In the genomic region with DNA sequence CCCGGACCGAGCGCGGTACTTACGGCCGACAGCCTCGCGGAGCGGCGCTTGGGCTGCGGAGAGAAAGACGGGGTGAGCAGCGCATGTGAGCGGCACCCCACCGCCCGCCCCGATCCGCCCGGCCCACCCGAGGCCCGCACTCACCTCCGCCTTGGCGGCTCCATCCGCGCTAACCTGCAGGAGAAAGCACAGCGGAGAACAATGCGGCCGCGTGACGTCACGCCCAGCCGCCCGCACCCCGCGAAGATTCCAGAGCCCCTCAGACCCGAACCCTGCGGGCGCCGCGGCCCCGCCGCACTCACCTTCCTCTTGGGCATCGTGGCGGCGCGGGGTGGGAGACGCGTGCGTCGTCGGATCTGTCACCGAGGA, we compare ENCODE assay signal across 8 mouse cellular contexts. TPM values are rescaled to one million over a fixed set of nuclear protein-coding genes. Genes with fewer than 3 reads are reported as not detected.
DNase-seq lines count a peak whose midpoint lies in the region; ATAC-seq and TF ChIP-seq lines count a peak whose summit lies in the region.

No protein-coding gene starts in this region.

- peak overlapping the region; percentile 69 for H3K27ac ChIP-seq in liver, adult 2 months (replicated peaks; ENCODE audit: insufficient read depth, low read depth, low read length)
- peak overlapping the region; percentile 98 for H3K27ac ChIP-seq in embryonic facial prominence, embryonic 12.5 days
- H3K27ac ChIP-seq in limb, embryonic 10.5 days: peak overlapping the region; percentile 98

- H3K79me2 ChIP-seq in liver, adult 2 months (ENCODE audit: control insufficient read depth, insufficient read depth, low read length): no peaks in the 10 kb centered on the region

- H3K27me3 ChIP-seq in liver, adult 2 months (ENCODE audit: control insufficient read depth, insufficient read depth, low read length): no peaks in the 10 kb centered on the region
- H3K27me3 ChIP-seq in embryonic facial prominence, embryonic 12.5 days: no peaks in the 10 kb centered on the region
- H3K27me3 ChIP-seq in limb, embryonic 10.5 days (ENCODE audit: low read depth, poor library complexity, severe bottlenecking): no peaks in the 10 kb centered on the region

- peak; percentile 14 for DNase-seq in liver, adult 2 months (ENCODE audit: extremely low read depth, low read depth, low spot score)
- DNase-seq in liver: no peak
- no peak for DNase-seq in limb, embryonic 10.5 days (ENCODE audit: low spot score)
- DNase-seq in urinary bladder, postnatal 25 days (ENCODE audit: low spot score): no peak
- DNase-seq in layer of hippocampus, postnatal 25 days (ENCODE audit: extremely low spot score in 1 of 2, low spot score in 1 of 2): no peak
- no peak for DNase-seq in lung, postnatal 14 days

- TF ChIP-seq POLR2A in liver, adult 2 months (IDR thresholded peaks at IDR 0.05; ENCODE audit: extremely low read depth, insufficient read depth, low read length): no peak

- H3K9ac ChIP-seq in liver, adult 2 months (ENCODE audit: low read depth, low read length): peak overlapping the region; percentile 73
- H3K9ac ChIP-seq in embryonic facial prominence, embryonic 12.5 days: peak overlapping the region; percentile 97

- H3K4me1 ChIP-seq in liver, adult 2 months (ENCODE audit: control insufficient read depth, insufficient read depth, low read length): peaks cover 2% of the 10 kb centered on the region
- peaks cover 15% of the 10 kb centered on the region for H3K4me1 ChIP-seq in embryonic facial prominence, embryonic 12.5 days
- H3K4me1 ChIP-seq in limb, embryonic 10.5 days: peaks cover 21% of the 10 kb centered on the region

- peaks cover 15% of the 10 kb centered on the region for H3K36me3 ChIP-seq in liver, adult 2 months (ENCODE audit: control insufficient read depth, insufficient read depth, low read length)
- H3K36me3 ChIP-seq in embryonic facial prominence, embryonic 12.5 days: peaks cover 38% of the 10 kb centered on the region
- peaks cover 46% of the 10 kb centered on the region for H3K36me3 ChIP-seq in limb, embryonic 10.5 days

- peak overlapping the region; percentile 60 for H3K4me3 ChIP-seq in liver, adult 2 months (ENCODE audit: insufficient read depth, low read depth, low read length)
- peak overlapping the region; percentile 91 for H3K4me3 ChIP-seq in embryonic facial prominence, embryonic 12.5 days
- H3K4me3 ChIP-seq in limb, embryonic 10.5 days: peak overlapping the region; percentile 77

- H3K4me2 ChIP-seq in embryonic facial prominence, embryonic 12.5 days (replicated peaks): peak overlapping the region; percentile 85

- ATAC-seq in embryonic facial prominence, embryonic 12.5 days (ENCODE audit: insufficient number of reproducible peaks, insufficient read depth, low FRiP score, low TSS enrichment): peak; percentile 41
- ATAC-seq in neutrophil, adult 5-6 weeks (ENCODE audit: extremely low read depth, insufficient number of reproducible peaks, low FRiP score, poor library complexity, severe bottlenecking): 0 out of 2 replicates have a peak, but pooled peaks have one; percentile 2

- no peaks in the 10 kb centered on the region for H3K9me3 ChIP-seq in embryonic facial prominence, embryonic 12.5 days
- H3K9me3 ChIP-seq in limb, embryonic 10.5 days (replicated peaks): no peaks in the 10 kb centered on the region

- WGBS in liver, adult 2 months: under 1% methylated on average over 52 of the region's 52 CpGs
- under 1% methylated on average over 46 of the region's 52 CpGs for WGBS in embryonic facial prominence, embryonic 12.5 days
- under 1% methylated on average over 52 of the region's 52 CpGs for WGBS in limb, embryonic 10.5 days

- TF ChIP-seq CTCF in liver, adult 2 months (IDR thresholded peaks at IDR 0.05; ENCODE audit: low read depth, low read length): no peak

RNA-seq across cellular contexts. Expression of gene Hmgn1, which starts 0.3 kb away (rescaled TPM):
- total RNA-seq in liver, adult 2 months (2014; rRNA removed): 43.9 and 48.3 TPM in 2 replicates
- 11.4 and 15.0 TPM in 2 replicates for polyA plus RNA-seq in liver, adult 2 months (2012; rRNA removed)
- 819 and 885 TPM in 2 replicates for polyA plus RNA-seq in embryonic facial prominence, embryonic 12.5 days (2016; fragmentation: Nextera tagmentation; extraction: Ambion mirVana)
- polyA plus RNA-seq in limb, embryonic 10.5 days (2016; fragmentation: Nextera tagmentation; extraction: Ambion mirVana): 979 and 1,015 TPM in 2 replicates
- 97.1 and 160 TPM in 2 replicates for total RNA-seq in neutrophil, adult 5-6 weeks (2017)
- total RNA-seq in layer of hippocampus, postnatal 25 days (2021): 10 to 100 TPM; 64.8 to 77.2 TPM

RNA-seq across cellular contexts. Expression of gene Wrb, which starts 17.9 kb away (rescaled TPM):
- 4.6 and 7.4 TPM in 2 replicates for total RNA-seq in liver, adult 2 months (2014; rRNA removed)
- 14.0 and 17.5 TPM in 2 replicates for polyA plus RNA-seq in liver, adult 2 months (2012; rRNA removed)
- 69.8 and 73.7 TPM in 2 replicates for polyA plus RNA-seq in embryonic facial prominence, embryonic 12.5 days (2016; fragmentation: Nextera tagmentation; extraction: Ambion mirVana)
- 78.2 and 79.6 TPM in 2 replicates for polyA plus RNA-seq in limb, embryonic 10.5 days (2016; fragmentation: Nextera tagmentation; extraction: Ambion mirVana)
- 6.6 and 8.2 TPM in 2 replicates for total RNA-seq in neutrophil, adult 5-6 weeks (2017)
- 10 to 100 TPM; 58.1 to 75.6 TPM for total RNA-seq in layer of hippocampus, postnatal 25 days (2021)

RNA-seq across cellular contexts. Expression of gene Brwd1, which starts 44.9 kb away (rescaled TPM):
- total RNA-seq in liver, adult 2 months (2014; rRNA removed): 56.3 and 59.8 TPM in 2 replicates
- polyA plus RNA-seq in liver, adult 2 months (2012; rRNA removed): 9.9 and 12.3 TPM in 2 replicates
- 139 and 141 TPM in 2 replicates for polyA plus RNA-seq in embryonic facial prominence, embryonic 12.5 days (2016; fragmentation: Nextera tagmentation; extraction: Ambion mirVana)
- 123 and 146 TPM in 2 replicates for polyA plus RNA-seq in limb, embryonic 10.5 days (2016; fragmentation: Nextera tagmentation; extraction: Ambion mirVana)
- total RNA-seq in neutrophil, adult 5-6 weeks (2017): 507 and 521 TPM in 2 replicates
- total RNA-seq in layer of hippocampus, postnatal 25 days (2021): 100 to 1,000 TPM; 120 to 147 TPM
